Mouse (Mus musculus) WW6 (cell line): ENCODE data around the gene Gsg1l2.

Experiments
- DNase-seq: peaks from one replicate; pipeline ENCODE4 v3.0.0-alpha.2; 2013; ENCODE audit warnings: low read depth, low spot score

Gene Gsg1l2

DNA sequence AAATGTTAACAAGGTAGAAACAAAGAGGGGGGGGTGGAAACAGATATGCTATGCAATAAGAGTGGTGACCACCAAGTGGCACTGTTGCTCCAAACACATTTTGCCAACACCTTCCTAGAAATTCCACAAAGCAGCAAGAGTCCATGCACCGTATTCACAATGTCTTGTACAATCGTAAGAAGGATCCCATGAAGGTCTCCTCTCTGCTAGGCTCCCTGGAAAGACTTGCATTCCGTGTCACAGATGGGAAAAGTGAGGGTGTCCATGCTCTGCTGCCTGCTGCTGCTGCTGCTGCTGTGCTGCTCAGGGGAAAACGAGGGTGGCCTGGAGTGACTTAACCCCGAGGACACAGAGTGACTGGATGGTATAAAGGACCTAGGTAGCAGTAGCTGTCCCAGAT, 45.2 kb downstream of the Gsg1l2 start:
- DNase-seq, result no peak

GRCm38 (mm10) chr11:67820221-67820620, 45.8 kb downstream of the Gsg1l2 start:
- peak; percentile 34 for DNase-seq

DNA sequence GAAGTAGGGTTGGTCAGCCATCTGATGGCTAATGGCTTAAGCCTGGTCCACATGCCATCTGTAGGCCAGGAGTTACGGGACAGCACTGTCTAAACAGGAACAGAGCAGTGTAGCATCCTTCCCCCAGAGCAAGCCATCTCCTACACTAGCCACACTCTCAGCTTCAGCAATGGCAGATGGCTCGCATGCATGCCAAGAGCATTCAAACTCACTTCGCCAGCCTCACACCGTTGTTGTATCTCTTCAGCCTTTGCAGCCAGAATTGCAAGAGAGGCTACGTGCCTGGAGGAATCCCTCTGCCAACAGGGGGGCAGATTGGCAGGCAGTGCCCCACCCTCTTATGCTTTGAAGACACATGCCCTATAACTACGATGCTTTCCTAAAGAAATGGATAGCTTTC, 47.2 kb downstream of the Gsg1l2 start:
- DNase-seq, result no peak

- DNase-seq, result no peak
These were observed 54.1 kb downstream of the Gsg1l2 start for GRCm38 (mm10) chr11:67828360-67829059.

- DNase-seq, result no peak
These were observed 55.1 kb downstream of the Gsg1l2 start for GRCm38 (mm10) chr11:67829530-67829929.

DNA sequence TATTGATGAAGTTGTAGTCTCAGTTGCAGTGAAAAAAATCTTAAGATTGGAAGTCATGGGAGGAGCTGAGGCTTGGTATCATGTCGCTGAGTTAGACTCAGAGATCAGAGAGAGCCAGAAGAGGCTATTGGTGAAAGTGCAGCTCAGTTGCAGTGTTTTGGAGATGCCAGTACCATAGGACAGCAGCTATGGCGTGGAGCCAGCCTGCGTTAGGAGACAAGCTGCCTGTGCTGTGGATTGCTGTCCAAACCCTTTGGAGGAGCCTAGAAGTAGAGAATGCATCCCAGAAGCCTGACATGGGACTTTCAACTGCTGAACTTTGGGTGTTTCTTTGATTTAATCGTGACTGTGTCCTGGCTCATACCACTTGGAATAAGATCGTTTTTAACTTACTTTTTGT, 57.4 kb downstream of the Gsg1l2 start:
- DNase-seq, result no peak

GRCm38 (mm10) chr11:67835408-67836078, 61.1 kb downstream of the Gsg1l2 start:
- no peak for DNase-seq
